18 mouse cellular contexts compared by ENCODE assay signal in the genomic region with DNA sequence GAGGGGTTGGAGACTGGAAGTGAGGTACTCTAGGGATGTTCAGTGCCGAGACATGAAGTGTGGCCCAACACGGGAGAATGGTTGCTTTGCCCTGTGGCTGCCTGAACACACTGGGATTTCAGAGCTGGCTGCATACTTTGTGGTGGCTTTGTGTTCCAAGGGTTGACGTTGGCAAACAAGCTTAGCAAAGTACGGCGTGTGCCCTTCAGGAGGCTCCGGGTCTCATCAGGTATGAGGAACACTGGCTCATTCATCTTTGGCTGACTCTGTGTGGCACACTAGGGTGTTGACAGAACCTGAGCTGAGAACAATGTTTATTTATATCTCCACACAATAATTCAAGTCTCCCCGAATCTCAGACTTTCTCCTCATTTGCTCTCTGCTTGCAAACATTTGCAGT. TPM values are rescaled to one million over a fixed set of nuclear protein-coding genes. Genes with fewer than 3 reads are reported as not detected.
DNase-seq lines count a peak whose midpoint lies in the region; ATAC-seq lines count a peak whose summit lies in the region.
"Had no signal": no experiment of that assay in that cellular context is flagged by ENCODE, and none has a peak within 500 bp of the region (broad histone marks: within the 10 kb centered on the region; RNA-seq: fewer than 3 reads in every experiment).

No protein-coding gene starts in this region.

- intact Hi-C loops in heart, postnatal 10 days (cut with DNase I), result no loop called here

- H3K27me3 ChIP-seq in heart, embryonic 12.5 days (replicated peaks), result 0 out of 2 replicates have a peak, but pooled peaks cover 13% of the 10 kb centered on the region
- H3K27me3 ChIP-seq: embryonic facial prominence, embryonic 13.5 days; forebrain, embryonic 13.5 days; heart, embryonic 15.5 days; hindbrain, embryonic 15.5 days had no signal

- no peak overlapping the region for H3K4me3 ChIP-seq in heart, embryonic 12.5 days
- H3K4me3 ChIP-seq: embryonic facial prominence, embryonic 13.5 days; forebrain, embryonic 13.5 days; heart, embryonic 15.5 days; hindbrain, embryonic 15.5 days had no signal

- ATAC-seq in heart, embryonic 12.5 days (ENCODE audit: insufficient number of reproducible peaks, low FRiP score), result no peak
- ATAC-seq: forebrain, embryonic 13.5 days; forebrain, postnatal 0 days; intestine, embryonic 16.5 days had no signal

- no peak overlapping the region for H3K27ac ChIP-seq in heart, embryonic 12.5 days (ENCODE audit: poor library complexity, severe bottlenecking)
- H3K27ac ChIP-seq: embryonic facial prominence, embryonic 13.5 days; forebrain, embryonic 13.5 days; heart, embryonic 15.5 days; hindbrain, embryonic 15.5 days had no signal

- H3K4me1 ChIP-seq in heart, embryonic 12.5 days (replicated peaks), result no peaks in the 10 kb centered on the region
- H3K4me1 ChIP-seq: forebrain, embryonic 13.5 days; heart, embryonic 15.5 days; hindbrain, embryonic 15.5 days had no signal

- DNase-seq in heart, adult 18-20 months, result peak; percentile 64 to 71
- peak; percentile 41 for DNase-seq in heart, adult 8-10 months (ENCODE audit: low spot score)
- DNase-seq in heart, postnatal 10 days, result peak; percentile 48 to 61
- peak; percentile 12 for DNase-seq in heart, postnatal 4 days
- no peak for DNase-seq in spleen, postnatal 36 days (ENCODE audit: low spot score in 2 of 2)
- DNase-seq in left cerebral cortex, adult 8-10 months (ENCODE audit: low spot score in 2 of 2), result no peak
- DNase-seq: adrenal gland, postnatal 10 days; cerebellum, adult 18-20 months; cerebellum, adult 9-11 months; cerebellum, postnatal 36 days; forebrain, postnatal 0 days; gastrocnemius, postnatal 14 days had no signal

- H3K4me2 ChIP-seq in heart, embryonic 12.5 days, result no peak overlapping the region
- H3K4me2 ChIP-seq: embryonic facial prominence, embryonic 13.5 days; forebrain, embryonic 13.5 days; heart, embryonic 15.5 days; hindbrain, embryonic 15.5 days had no signal

- no peaks in the 10 kb centered on the region for H3K36me3 ChIP-seq in heart, embryonic 12.5 days
- H3K36me3 ChIP-seq: embryonic facial prominence, embryonic 13.5 days; heart, embryonic 15.5 days; hindbrain, embryonic 15.5 days had no signal

- 70% methylated on average over 7 of the region's 7 CpGs for WGBS in heart, embryonic 12.5 days

- H3K9ac ChIP-seq in heart, embryonic 12.5 days, result no peak overlapping the region
- H3K9ac ChIP-seq: embryonic facial prominence, embryonic 13.5 days; forebrain, embryonic 13.5 days; forebrain, postnatal 0 days; heart, embryonic 15.5 days; hindbrain, embryonic 15.5 days had no signal

- H3K9me3 ChIP-seq in heart, embryonic 12.5 days (replicated peaks), result no peaks in the 10 kb centered on the region
- H3K9me3 ChIP-seq: embryonic facial prominence, embryonic 13.5 days; forebrain, embryonic 13.5 days; heart, embryonic 15.5 days; hindbrain, embryonic 15.5 days had no signal

RNA-seq across cellular contexts. Expression of gene Cox10, which starts 11.9 kb away (rescaled TPM):
- total RNA-seq in heart, adult 18-20 months (2021), result 10 to 100 TPM; 70.1 to 74.3 TPM
- polyA plus RNA-seq in heart, embryonic 12.5 days (2016; fragmentation: Nextera tagmentation; extraction: Ambion mirVana), result 32.3 and 34.9 TPM in 2 replicates
- 10 to 100 TPM; 60.5 to 68.8 (median 65.5) TPM for total RNA-seq in heart, adult 8-10 months (2022)
- total RNA-seq in heart, postnatal 10 days (2021), result 10 to 100 TPM; 71.2 to 72.1 TPM
- total RNA-seq in heart, postnatal 4 days (2021), result 10 to 100 TPM; 64.4 to 65.3 TPM
- 10 to 100 TPM; 21.0 to 25.7 (median 24.6) TPM for total RNA-seq in left cerebral cortex, adult 8-10 months (2022)

Comparison
In these comparisons a context has a peak if more than half of its experiments do, and no peak if none do; other contexts are left out.
1. DNase-seq: peak in heart, adult 18-20 months (2 of 2), heart, adult 8-10 months (single experiment), heart, postnatal 10 days (2 of 2) and heart, postnatal 4 days (single experiment); none in spleen, postnatal 36 days (0 of 2) and left cerebral cortex, adult 8-10 months (0 of 2).